Mouse (Mus musculus) forebrain, embryonic 12.5 days (tissue): ENCODE measurements around the gene Gadd45g. TPM values are rescaled to one million over a fixed set of nuclear protein-coding genes. Genes with fewer than 3 reads are reported as not detected.
"Not testable (repeated sequence)": the region's sequence is repeated elsewhere in the genome, so short reads cannot be mapped to it uniquely, and the experiment has no call there.

Source experiments
- ATAC-seq: fragments of 200-750 bp; cut with Nextera tagmentation; 2 replicates; pipeline ENCODE4 v1.8.0; 2017; ENCODE audit warnings: moderate TSS enrichment; ENCODE audit not compliant: low FRiP score
- H3K27ac ChIP-seq: fragments of 300-500 bp; sonication (generic); 2 replicates; pipeline ENCODE4 v1.5.1; 2016; ENCODE audit warnings: mild to moderate bottlenecking
- H3K27me3 ChIP-seq: fragments of 300-500 bp; sonication (generic); 2 replicates; pipeline ENCODE4 v1.6.1; 2016; ENCODE audit warnings: mild to moderate bottlenecking
- H3K36me3 ChIP-seq: fragments of 300-500 bp; sonication (generic); replicated peaks from 2 replicates; pipeline ENCODE4 v1.6.1; 2016; ENCODE audit warnings: mild to moderate bottlenecking
- H3K4me1 ChIP-seq: fragments of 300-500 bp; sonication (generic); 2 replicates; pipeline ENCODE4 v1.6.1; 2016
- H3K4me2 ChIP-seq: fragments of 300-500 bp; sonication (generic); 2 replicates; pipeline ENCODE4 v1.6.1; 2016; ENCODE audit warnings: mild to moderate bottlenecking, moderate library complexity
- H3K4me3 ChIP-seq: fragments of 300-500 bp; sonication (generic); replicated peaks from 2 replicates; pipeline ENCODE4 v1.5.1; 2016; ENCODE audit warnings: mild to moderate bottlenecking
- H3K9ac ChIP-seq: fragments of 300-500 bp; sonication (generic); 2 replicates; pipeline ENCODE4 v1.6.1; 2016; ENCODE audit warnings: mild to moderate bottlenecking
- H3K9me3 ChIP-seq: fragments of 300-500 bp; sonication (generic); 2 replicates; pipeline ENCODE4 v1.6.1; 2016
- WGBS: fragments of 180-500 bp; shearing (Covaris S2); methylation state at CpG from one replicate; pipeline ENCODE4 v1.1.7; 2016; 5-methylcytosine and 5-hydroxymethylcytosine counted together
- polyA plus RNA-seq: library from polyadenylated mRNA; unstranded; fragments of >200 nt; fragmentation: Nextera tagmentation; extraction: Ambion mirVana; gene quantifications from 2 replicates; pipeline ENCODE4 v1.2.1, GENCODE M21; 2016

Gene Gadd45g
- polyA plus RNA-seq, 1 experiment from 2014 or later: 218 TPM

GRCm38 (mm10) chr13:51816559-51817041 lies 29.9 kb upstream of the Gadd45g start:
- Histone ChIP-seq H3K4me2 (no peak overlapping the region), H3K4me1 (peaks cover 18% of the 10 kb centered on the region), H3K4me3 (no peak overlapping the region), H3K27me3 (no peaks in the 10 kb centered on the region), H3K9ac (no peak overlapping the region), H3K36me3 (no peaks in the 10 kb centered on the region), H3K27ac (0 out of 2 replicates have a peak overlapping the region, but pooled peaks have one; percentile 19), H3K9me3 (0 out of 2 replicates have a peak, but pooled peaks cover 6% of the 10 kb centered on the region)
- 83% methylated on average over 5 of the region's 5 CpGs for WGBS
- no peak for ATAC-seq

DNA sequence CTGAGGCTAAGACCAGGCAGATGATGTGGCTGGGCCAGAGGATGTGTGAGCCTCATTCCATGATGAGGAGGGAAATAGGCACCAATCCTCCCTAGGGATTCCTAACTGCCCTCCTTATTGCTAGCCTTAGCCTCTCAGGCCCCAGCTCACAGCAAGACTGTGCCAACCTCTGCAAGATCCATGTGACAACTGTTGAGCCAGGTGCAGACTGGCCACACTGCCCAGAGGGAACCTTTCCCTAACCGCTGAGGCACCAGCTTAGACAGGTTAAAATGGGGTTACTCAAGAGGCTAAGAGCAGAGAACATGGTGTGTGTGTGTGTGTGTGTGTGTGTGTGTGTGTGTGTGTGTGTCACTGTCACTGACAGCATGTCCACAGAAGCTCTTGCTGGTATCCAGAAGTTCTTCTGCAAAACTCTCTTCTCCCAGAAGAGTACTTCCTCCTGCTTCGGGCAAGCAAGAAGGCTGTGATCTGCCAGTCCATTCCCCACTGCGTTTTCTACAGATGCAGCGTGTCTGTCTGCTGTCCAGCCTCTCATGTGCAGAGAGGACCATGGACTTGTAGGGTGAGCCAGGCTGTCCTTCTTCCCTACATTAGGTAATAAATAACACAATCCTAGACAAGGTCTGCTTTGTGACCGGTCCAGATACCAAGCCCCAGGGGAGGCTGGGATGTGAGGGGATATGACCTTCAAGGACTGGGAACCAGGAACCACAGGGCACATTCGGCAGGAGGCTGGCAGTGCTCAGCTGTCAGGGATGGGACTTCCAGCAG lies 28.1 kb upstream of the Gadd45g start:
- Histone ChIP-seq H3K9ac (no peak overlapping the region), H3K4me3 (no peak overlapping the region), H3K4me1 (peaks cover 11% of the 10 kb centered on the region), H3K4me2 (no peak overlapping the region), H3K27ac (no peak overlapping the region), H3K36me3 (no peaks in the 10 kb centered on the region), H3K9me3 (0 out of 2 replicates have a peak, but pooled peaks cover 6% of the 10 kb centered on the region), H3K27me3 (no peaks in the 10 kb centered on the region)
- 88% methylated on average over 6 of the region's 6 CpGs for WGBS
- no peak for ATAC-seq

DNA sequence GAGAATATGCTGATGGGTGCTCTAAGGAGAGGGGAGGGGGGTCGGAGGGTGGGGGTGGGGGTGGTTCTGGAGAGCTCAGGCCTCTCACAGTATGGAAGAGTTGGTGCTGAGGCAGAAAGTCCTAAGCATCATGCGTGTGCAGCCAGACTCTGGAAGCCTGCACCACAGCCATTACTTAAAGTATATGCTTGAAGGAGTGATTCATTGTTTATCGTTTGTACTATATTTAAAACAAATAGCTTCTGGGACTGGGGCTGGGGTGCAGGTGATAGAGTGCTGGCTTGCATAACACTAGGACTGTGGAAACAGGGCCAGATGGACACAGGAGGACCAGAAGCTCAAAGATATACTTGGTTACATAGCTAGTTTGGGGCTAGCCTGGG lies 27.5 kb upstream of the Gadd45g start:
- WGBS: 82% methylated on average over 3 of the region's 3 CpGs
- no peaks in the 10 kb centered on the region for H3K27me3 ChIP-seq
- no peak overlapping the region for H3K4me2 ChIP-seq
- no peak overlapping the region for H3K27ac ChIP-seq
- ATAC-seq: no peak
- H3K9ac ChIP-seq: no peak overlapping the region
- no peak overlapping the region for H3K4me3 ChIP-seq
- 0 out of 2 replicates have a peak, but pooled peaks cover 6% of the 10 kb centered on the region for H3K9me3 ChIP-seq
- no peaks in the 10 kb centered on the region for H3K36me3 ChIP-seq
- H3K4me1 ChIP-seq: peaks cover 5% of the 10 kb centered on the region

- peaks cover 3% of the 10 kb centered on the region; the same call in 1 of the 2 replicates for H3K4me1 ChIP-seq
- no peak overlapping the region for H3K4me3 ChIP-seq
- 81% methylated on average over 6 of the region's 6 CpGs for WGBS
- 0 out of 2 replicates have a peak, but pooled peaks cover 6% of the 10 kb centered on the region for H3K9me3 ChIP-seq
- no peaks in the 10 kb centered on the region for H3K27me3 ChIP-seq
- no peak overlapping the region for H3K4me2 ChIP-seq
- H3K36me3 ChIP-seq: no peaks in the 10 kb centered on the region
- ATAC-seq: no peak
- H3K9ac ChIP-seq: no peak overlapping the region
- H3K27ac ChIP-seq: no peak overlapping the region
These were observed 27.1 kb upstream of the Gadd45g start for GRCm38 (mm10) chr13:51819351-51819750.

- WGBS: 77% methylated on average over 3 of the region's 3 CpGs
- Histone ChIP-seq H3K36me3 (no peaks in the 10 kb centered on the region), H3K27ac (no peak overlapping the region), H3K27me3 (no peaks in the 10 kb centered on the region), H3K4me2 (no peak overlapping the region), H3K4me3 (no peak overlapping the region), H3K9me3 (0 out of 2 replicates have a peak, but pooled peaks cover 6% of the 10 kb centered on the region), H3K4me1 (no peaks in the 10 kb centered on the region), H3K9ac (no peak overlapping the region)
- ATAC-seq: no peak
These were observed 24.5 kb upstream of the Gadd45g start for GRCm38 (mm10) chr13:51821988-51822387.

GRCm38 (mm10) chr13:51823822-51824495 lies 22.5 kb upstream of the Gadd45g start:
- Histone ChIP-seq H3K27me3 (no peaks in the 10 kb centered on the region), H3K27ac (no peak overlapping the region), H3K4me2 (no peak overlapping the region), H3K9ac (no peak overlapping the region), H3K9me3 (0 out of 2 replicates have a peak, but pooled peaks cover 6% of the 10 kb centered on the region), H3K4me1 (no peaks in the 10 kb centered on the region), H3K36me3 (no peaks in the 10 kb centered on the region), H3K4me3 (no peak overlapping the region)
- ATAC-seq: no peak
- 46% methylated on average over 8 of the region's 8 CpGs for WGBS

- no peak for ATAC-seq
- Histone ChIP-seq H3K36me3 (no peaks in the 10 kb centered on the region), H3K9ac (no peak overlapping the region), H3K27me3 (peaks cover 30% of the 10 kb centered on the region), H3K4me1 (peaks cover 6% of the 10 kb centered on the region; the same call in 1 of the 2 replicates), H3K4me2 (no peak overlapping the region), H3K4me3 (no peak overlapping the region), H3K27ac (no peak overlapping the region), H3K9me3 (no peaks in the 10 kb centered on the region)
- 33% methylated on average over 10 of the region's 10 CpGs for WGBS
These were observed 15.6 kb upstream of the Gadd45g start for GRCm38 (mm10) chr13:51830744-51831450.

GRCm38 (mm10) chr13:51832491-51832890 lies 14.0 kb upstream of the Gadd45g start:
- Histone ChIP-seq H3K9me3 (no peaks in the 10 kb centered on the region), H3K4me3 (no peak overlapping the region), H3K27ac (no peak overlapping the region), H3K4me2 (no peak overlapping the region), H3K4me1 (peaks cover 6% of the 10 kb centered on the region; the same call in 1 of the 2 replicates), H3K27me3 (peaks cover 43% of the 10 kb centered on the region), H3K9ac (no peak overlapping the region), H3K36me3 (no peaks in the 10 kb centered on the region)
- WGBS: 86% methylated on average over 6 of the region's 6 CpGs
- ATAC-seq: no peak

DNA sequence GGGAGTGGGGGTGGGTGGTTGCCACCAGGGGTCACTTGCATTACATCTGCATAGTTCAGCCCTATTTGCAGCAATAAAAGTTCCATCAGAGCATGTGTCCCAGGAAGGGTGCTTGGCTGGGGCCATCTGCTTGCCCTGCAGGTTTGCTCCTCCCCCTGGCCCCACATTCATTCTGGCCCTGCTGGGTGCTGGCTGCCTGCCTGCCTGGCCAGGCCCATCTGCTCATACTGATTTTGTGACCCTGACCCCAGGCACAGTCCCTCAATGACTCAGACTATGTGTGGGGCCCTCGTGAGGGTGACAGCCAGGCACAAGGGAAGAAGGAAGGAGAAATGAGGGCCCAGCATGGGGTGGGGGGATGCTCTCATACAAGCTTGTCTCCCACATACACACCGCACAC lies 12.9 kb upstream of the Gadd45g start:
- Histone ChIP-seq H3K4me1 (peaks cover 6% of the 10 kb centered on the region; the same call in 1 of the 2 replicates), H3K36me3 (no peaks in the 10 kb centered on the region), H3K27ac (no peak overlapping the region), H3K4me2 (no peak overlapping the region), H3K4me3 (no peak overlapping the region), H3K9me3 (no peaks in the 10 kb centered on the region), H3K27me3 (peaks cover 52% of the 10 kb centered on the region), H3K9ac (no peak overlapping the region)
- WGBS: 64% methylated on average over 2 of the region's 2 CpGs
- peak; percentile 20; the same call in 1 of the 2 replicates for ATAC-seq

- not testable (repeated sequence) for H3K9me3 ChIP-seq, H3K4me1 ChIP-seq, H3K4me2 ChIP-seq, H3K4me3 ChIP-seq, H3K9ac ChIP-seq, H3K27ac ChIP-seq, ATAC-seq, H3K36me3 ChIP-seq
- peaks cover 56% of the 10 kb centered on the region for H3K27me3 ChIP-seq
- 73% methylated on average over 8 of the region's 8 CpGs for WGBS
These were observed 12.5 kb upstream of the Gadd45g start for GRCm38 (mm10) chr13:51834024-51834423.

DNA sequence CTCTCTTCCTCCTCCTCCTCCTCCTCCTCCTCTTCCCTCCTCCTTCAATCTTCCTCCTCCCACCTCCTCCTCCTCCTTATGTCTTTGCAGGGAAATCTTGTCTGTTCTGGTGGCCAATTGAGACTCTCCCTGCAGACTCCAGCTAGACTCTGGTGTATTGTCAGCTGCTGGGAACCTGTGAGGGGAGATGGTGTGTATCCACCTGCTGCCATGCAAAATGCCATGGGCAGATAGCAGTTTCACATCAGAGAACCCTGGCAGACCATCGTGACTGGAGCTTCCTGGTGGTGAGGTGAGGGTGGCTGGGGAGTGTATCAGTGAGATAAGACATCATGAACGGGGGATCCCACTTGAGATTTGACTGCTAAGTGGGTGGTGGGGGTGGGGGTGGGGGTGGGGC lies 12.0 kb upstream of the Gadd45g start:
- H3K36me3 ChIP-seq: no peaks in the 10 kb centered on the region
- peaks cover 61% of the 10 kb centered on the region for H3K27me3 ChIP-seq
- no peaks in the 10 kb centered on the region for H3K9me3 ChIP-seq
- no peak overlapping the region for H3K4me2 ChIP-seq
- H3K4me1 ChIP-seq: peaks cover 6% of the 10 kb centered on the region; the same call in 1 of the 2 replicates
- no peak for ATAC-seq
- no peak overlapping the region for H3K4me3 ChIP-seq
- H3K27ac ChIP-seq: no peak overlapping the region
- WGBS: 72% methylated on average over 2 of the region's 2 CpGs
- H3K9ac ChIP-seq: no peak overlapping the region

GRCm38 (mm10) chr13:51835208-51835607 lies 11.3 kb upstream of the Gadd45g start:
- H3K4me3 ChIP-seq, H3K4me1 ChIP-seq, H3K36me3 ChIP-seq, H3K27ac ChIP-seq, H3K9ac ChIP-seq, H3K9me3 ChIP-seq, ATAC-seq, H3K4me2 ChIP-seq: not testable (repeated sequence)
- H3K27me3 ChIP-seq: peaks cover 67% of the 10 kb centered on the region
- 82% methylated on average over 4 of the region's 4 CpGs for WGBS
